Mouse (Mus musculus) liver, embryonic 14.5 days (tissue): ENCODE results near the gene Tulp1.

Experiments used
- CTCF ChIP-seq: IDR thresholded peaks from 2 replicates; pipeline ENCODE4 v1.5.1; 2016; ENCODE audit warnings: antibody characterized with exemption, low read depth, control low read depth
- EP300 ChIP-seq: IDR thresholded peaks from 2 replicates; pipeline ENCODE4 v1.6.1; 2016; ENCODE audit warnings: antibody characterized with exemption, low read depth

GRCm38 (mm10) chr17:28321700-28322099 lies 43.3 kb downstream of the Tulp1 start:
- TF ChIP-seq CTCF (no peak), EP300 (no peak)
